Mouse (Mus musculus): ENCODE measurements around the gene Rrp1b. TPM values are rescaled to one million over a fixed set of nuclear protein-coding genes. Genes with fewer than 3 reads are reported as not detected.

The Rrp1b gene
- 49.1 and 50.9 TPM in 2 replicates for polyA plus RNA-seq (2014; fragmentation: Nextera tagmentation; extraction: Ambion mirVana)

- Histone ChIP-seq H3K27ac (ENCODE audit: low read depth, low read length) (peak within 1 kb of the TSS; percentile 63), H3K4me3 (ENCODE audit: low read depth, low read length) (peak within 1 kb of the TSS; percentile 64), H3K27me3 (ENCODE audit: control insufficient read depth, insufficient read depth, low read length) (no peaks in the 10 kb centered on the region), H3K4me2 (ENCODE audit: low read depth) (peak within 1 kb of the TSS; percentile 93), H3K36me3 (ENCODE audit: control insufficient read depth, insufficient read depth, low read length) (no peaks in the 10 kb centered on the region), H3K9me3 (ENCODE audit: control insufficient read depth, low read length) (no peaks in the 10 kb centered on the region), H3K9ac (ENCODE audit: low read length) (peak within 1 kb of the TSS; percentile 76), H3K4me1 (ENCODE audit: control insufficient read depth, insufficient read depth, low read length) (peaks cover 14% of the 10 kb centered on the region)
- 6% methylated on average over 48 of the region's 52 CpGs for WGBS
- DNase-seq (ENCODE audit: low spot score) (peak; percentile 92), ATAC-seq (ENCODE audit: insufficient read depth, low FRiP score, low TSS enrichment) (peak; percentile 88)
Observed at GRCm38 (mm10) chr17:32035609-32036508, at the start of gene Rrp1b, which contains the start of gene Hsf2bp. Rrp1b (plus strand) TSS chr17:32036100. Hsf2bp (minus strand) TSS chr17:32036349.

GRCm38 (mm10) chr17:31986915-31987314, 49.0 kb upstream of the Rrp1b start:
- no peak for ATAC-seq (ENCODE audit: insufficient read depth, low FRiP score, low TSS enrichment)
- 91% methylated on average over 1 of the region's 1 CpGs for WGBS

GRCm38 (mm10) chr17:31989035-31989434, 46.9 kb upstream of the Rrp1b start:
- Histone ChIP-seq H3K9me3 (ENCODE audit: control insufficient read depth, low read length) (no peaks in the 10 kb centered on the region), H3K36me3 (ENCODE audit: control insufficient read depth, insufficient read depth, low read length) (no peaks in the 10 kb centered on the region), H3K27ac (ENCODE audit: low read depth, low read length) (no peak overlapping the region), H3K27me3 (ENCODE audit: control insufficient read depth, insufficient read depth, low read length) (no peaks in the 10 kb centered on the region), H3K9ac (ENCODE audit: low read length) (no peak overlapping the region), H3K4me3 (ENCODE audit: low read depth, low read length) (no peak overlapping the region), H3K4me2 (ENCODE audit: low read depth) (no peak overlapping the region), H3K4me1 (ENCODE audit: control insufficient read depth, insufficient read depth, low read length) (no peaks in the 10 kb centered on the region)
- DNase-seq (ENCODE audit: low spot score) (no peak), ATAC-seq (ENCODE audit: insufficient read depth, low FRiP score, low TSS enrichment) (no peak)
- 94% methylated on average over 2 of the region's 2 CpGs for WGBS

More at GRCm38 (mm10) chr17:31986915-31987314, 49.0 kb upstream of the Rrp1b start:
- Histone ChIP-seq H3K9ac (ENCODE audit: low read length) (no peak overlapping the region), H3K27me3 (ENCODE audit: control insufficient read depth, insufficient read depth, low read length) (no peaks in the 10 kb centered on the region), H3K9me3 (ENCODE audit: control insufficient read depth, low read length) (no peaks in the 10 kb centered on the region), H3K27ac (ENCODE audit: low read depth, low read length) (no peak overlapping the region), H3K4me2 (ENCODE audit: low read depth) (no peak overlapping the region), H3K4me1 (ENCODE audit: control insufficient read depth, insufficient read depth, low read length) (no peaks in the 10 kb centered on the region), H3K4me3 (ENCODE audit: low read depth, low read length) (no peak overlapping the region), H3K36me3 (ENCODE audit: control insufficient read depth, insufficient read depth, low read length) (no peaks in the 10 kb centered on the region)
- DNase-seq (ENCODE audit: low spot score), result no peak

- no peak overlapping the region for H3K9ac ChIP-seq (ENCODE audit: low read length)
- H3K9me3 ChIP-seq (ENCODE audit: control insufficient read depth, low read length), result no peaks in the 10 kb centered on the region
- H3K4me3 ChIP-seq (ENCODE audit: low read depth, low read length), result no peak overlapping the region
- H3K4me1 ChIP-seq (ENCODE audit: control insufficient read depth, insufficient read depth, low read length), result no peaks in the 10 kb centered on the region
- no peak overlapping the region for H3K4me2 ChIP-seq (ENCODE audit: low read depth)
- no peak overlapping the region for H3K27ac ChIP-seq (ENCODE audit: low read depth, low read length)
- DNase-seq (ENCODE audit: low spot score) (no peak), ATAC-seq (ENCODE audit: insufficient read depth, low FRiP score, low TSS enrichment) (no peak)
- H3K36me3 ChIP-seq (ENCODE audit: control insufficient read depth, insufficient read depth, low read length), result no peaks in the 10 kb centered on the region
- WGBS, result 82% methylated on average over 2 of the region's 2 CpGs
- H3K27me3 ChIP-seq (ENCODE audit: control insufficient read depth, insufficient read depth, low read length), result no peaks in the 10 kb centered on the region
Observed at GRCm38 (mm10) chr17:31992004-31992403, 43.9 kb upstream of the Rrp1b start.

GRCm38 (mm10) chr17:31993354-31993753, 42.5 kb upstream of the Rrp1b start:
- Histone ChIP-seq H3K4me1 (ENCODE audit: control insufficient read depth, insufficient read depth, low read length) (no peaks in the 10 kb centered on the region), H3K27ac (ENCODE audit: low read depth, low read length) (no peak overlapping the region), H3K9me3 (ENCODE audit: control insufficient read depth, low read length) (no peaks in the 10 kb centered on the region), H3K4me3 (ENCODE audit: low read depth, low read length) (no peak overlapping the region), H3K36me3 (ENCODE audit: control insufficient read depth, insufficient read depth, low read length) (no peaks in the 10 kb centered on the region), H3K9ac (ENCODE audit: low read length) (no peak overlapping the region), H3K27me3 (ENCODE audit: control insufficient read depth, insufficient read depth, low read length) (no peaks in the 10 kb centered on the region), H3K4me2 (ENCODE audit: low read depth) (no peak overlapping the region)
- no peak for ATAC-seq (ENCODE audit: insufficient read depth, low FRiP score, low TSS enrichment)
- DNase-seq (ENCODE audit: low spot score), result no peak
- 88% methylated on average over 1 of the region's 1 CpGs for WGBS

GRCm38 (mm10) chr17:31994132-31994531, 41.8 kb upstream of the Rrp1b start:
- Histone ChIP-seq H3K4me3 (ENCODE audit: low read depth, low read length) (no peak overlapping the region), H3K4me2 (ENCODE audit: low read depth) (no peak overlapping the region), H3K27ac (ENCODE audit: low read depth, low read length) (no peak overlapping the region), H3K9me3 (ENCODE audit: control insufficient read depth, low read length) (no peaks in the 10 kb centered on the region), H3K27me3 (ENCODE audit: control insufficient read depth, insufficient read depth, low read length) (no peaks in the 10 kb centered on the region), H3K36me3 (ENCODE audit: control insufficient read depth, insufficient read depth, low read length) (no peaks in the 10 kb centered on the region), H3K4me1 (ENCODE audit: control insufficient read depth, insufficient read depth, low read length) (no peaks in the 10 kb centered on the region), H3K9ac (ENCODE audit: low read length) (no peak overlapping the region)
- ATAC-seq (ENCODE audit: insufficient read depth, low FRiP score, low TSS enrichment), result no peak
- no peak for DNase-seq (ENCODE audit: low spot score)

GRCm38 (mm10) chr17:31995784-31996183, 40.1 kb upstream of the Rrp1b start:
- Histone ChIP-seq H3K9ac (ENCODE audit: low read length) (no peak overlapping the region), H3K4me1 (ENCODE audit: control insufficient read depth, insufficient read depth, low read length) (no peaks in the 10 kb centered on the region), H3K4me2 (ENCODE audit: low read depth) (no peak overlapping the region), H3K27me3 (ENCODE audit: control insufficient read depth, insufficient read depth, low read length) (no peaks in the 10 kb centered on the region), H3K36me3 (ENCODE audit: control insufficient read depth, insufficient read depth, low read length) (no peaks in the 10 kb centered on the region), H3K4me3 (ENCODE audit: low read depth, low read length) (no peak overlapping the region), H3K9me3 (ENCODE audit: control insufficient read depth, low read length) (no peaks in the 10 kb centered on the region), H3K27ac (ENCODE audit: low read depth, low read length) (no peak overlapping the region)
- ATAC-seq (ENCODE audit: insufficient read depth, low FRiP score, low TSS enrichment) (no peak), DNase-seq (ENCODE audit: low spot score) (no peak)
- 82% methylated on average over 2 of the region's 2 CpGs for WGBS

- Histone ChIP-seq H3K27ac (ENCODE audit: low read depth, low read length) (no peak overlapping the region), H3K4me1 (ENCODE audit: control insufficient read depth, insufficient read depth, low read length) (no peaks in the 10 kb centered on the region), H3K4me3 (ENCODE audit: low read depth, low read length) (no peak overlapping the region), H3K9ac (ENCODE audit: low read length) (no peak overlapping the region), H3K36me3 (ENCODE audit: control insufficient read depth, insufficient read depth, low read length) (no peaks in the 10 kb centered on the region), H3K27me3 (ENCODE audit: control insufficient read depth, insufficient read depth, low read length) (no peaks in the 10 kb centered on the region), H3K9me3 (ENCODE audit: control insufficient read depth, low read length) (no peaks in the 10 kb centered on the region), H3K4me2 (ENCODE audit: low read depth) (no peak overlapping the region)
- DNase-seq (ENCODE audit: low spot score) (no peak), ATAC-seq (ENCODE audit: insufficient read depth, low FRiP score, low TSS enrichment) (no peak)
- WGBS, result 71% methylated on average over 4 of the region's 4 CpGs
Observed at GRCm38 (mm10) chr17:31996331-31996730, 39.6 kb upstream of the Rrp1b start.

- ATAC-seq (ENCODE audit: insufficient read depth, low FRiP score, low TSS enrichment), result no peak
Observed at GRCm38 (mm10) chr17:31998351-31998750, 37.5 kb upstream of the Rrp1b start.

More at GRCm38 (mm10) chr17:31998351-31998750, 37.5 kb upstream of the Rrp1b start:
- Histone ChIP-seq H3K9ac (ENCODE audit: low read length) (no peak overlapping the region), H3K4me2 (ENCODE audit: low read depth) (no peak overlapping the region), H3K4me1 (ENCODE audit: control insufficient read depth, insufficient read depth, low read length) (no peaks in the 10 kb centered on the region), H3K36me3 (ENCODE audit: control insufficient read depth, insufficient read depth, low read length) (no peaks in the 10 kb centered on the region), H3K4me3 (ENCODE audit: low read depth, low read length) (no peak overlapping the region), H3K27ac (ENCODE audit: low read depth, low read length) (no peak overlapping the region), H3K9me3 (ENCODE audit: control insufficient read depth, low read length) (no peaks in the 10 kb centered on the region), H3K27me3 (ENCODE audit: control insufficient read depth, insufficient read depth, low read length) (no peaks in the 10 kb centered on the region)
- DNase-seq (ENCODE audit: low spot score), result no peak
- 80% methylated on average over 1 of the region's 1 CpGs for WGBS

All from neural tube, embryonic 11.5 days (tissue).